Comparison of ENCODE assay signal across 8 mouse cellular contexts in genomic region chr11:119490861-119491689, GRCm38 (mm10). TPM values are rescaled to one million over a fixed set of nuclear protein-coding genes. Genes with fewer than 3 reads are reported as not detected.
A peak's percentile ranks its signal among the peaks of the same experiment; 100 is the strongest.
DNase-seq lines count a peak whose midpoint lies in the region; ATAC-seq and TF ChIP-seq lines count a peak whose summit lies in the region.

Gene Endov (plus strand): TSS chr11:119491347.

- DNase-seq in CD4-positive helper T cell, adult 2 months (ENCODE audit: low read depth, low spot score), result peak; percentile 96
- DNase-seq in brain, embryonic 18.5 days (ENCODE audit: low read depth, low spot score), result peak; percentile 90
- DNase-seq in kidney, postnatal 0 days (ENCODE audit: low spot score), result peak; percentile 97
- peak; percentile 98 for DNase-seq in liver, embryonic 11.5 days (ENCODE audit: low spot score)
- peak; percentile 98 for DNase-seq in naive thymus-derived CD4-positive, alpha-beta T cell, adult 2 months (ENCODE audit: low read depth)

- peak within 1 kb of the TSS; percentile 72 for H3K27ac ChIP-seq in heart, embryonic 12.5 days (ENCODE audit: poor library complexity, severe bottlenecking)
- peak within 1 kb of the TSS; percentile 84 for H3K27ac ChIP-seq in kidney, postnatal 0 days
- H3K27ac ChIP-seq in liver, embryonic 11.5 days (ENCODE audit: low read depth, low read length), result peak within 1 kb of the TSS; percentile 76
- H3K27ac ChIP-seq in stomach, embryonic 14.5 days (ENCODE audit: low read length), result peak within 1 kb of the TSS; percentile 82

- H3K4me3 ChIP-seq in heart, embryonic 12.5 days, result peak within 1 kb of the TSS; percentile 89
- peak within 1 kb of the TSS; percentile 71 for H3K4me3 ChIP-seq in kidney, postnatal 0 days (replicated peaks; ENCODE audit: low read depth, low read length)
- peak within 1 kb of the TSS; percentile 87 for H3K4me3 ChIP-seq in liver, embryonic 11.5 days (ENCODE audit: low read depth, low read length)
- H3K4me3 ChIP-seq in stomach, embryonic 14.5 days (ENCODE audit: low read depth, low read length), result peak within 1 kb of the TSS; percentile 74

- peaks cover 31% of the 10 kb centered on the region for H3K36me3 ChIP-seq in heart, embryonic 12.5 days
- peaks cover 9% of the 10 kb centered on the region for H3K36me3 ChIP-seq in kidney, postnatal 0 days (ENCODE audit: insufficient read depth, low read length)
- H3K36me3 ChIP-seq in liver, embryonic 11.5 days (ENCODE audit: control insufficient read depth, insufficient read depth, low read length), result no peaks in the 10 kb centered on the region
- H3K36me3 ChIP-seq in stomach, embryonic 14.5 days (ENCODE audit: control insufficient read depth, insufficient read depth, low read length), result peaks cover 11% of the 10 kb centered on the region; the same call in 1 of the 2 replicates

- H3K9me3 ChIP-seq in heart, embryonic 12.5 days (replicated peaks), result no peaks in the 10 kb centered on the region
- no peaks in the 10 kb centered on the region for H3K9me3 ChIP-seq in kidney, postnatal 0 days (replicated peaks; ENCODE audit: low read length)
- H3K9me3 ChIP-seq in liver, embryonic 11.5 days (ENCODE audit: control insufficient read depth, low read length), result no peaks in the 10 kb centered on the region
- H3K9me3 ChIP-seq in stomach, embryonic 14.5 days (ENCODE audit: control insufficient read depth, low read depth, low read length), result no peaks in the 10 kb centered on the region

- H3K4me2 ChIP-seq in heart, embryonic 12.5 days, result peak within 1 kb of the TSS; percentile 95
- peak within 1 kb of the TSS; percentile 90 for H3K4me2 ChIP-seq in kidney, postnatal 0 days (ENCODE audit: low read length)
- peak within 1 kb of the TSS; percentile 87 for H3K4me2 ChIP-seq in liver, embryonic 11.5 days
- H3K4me2 ChIP-seq in stomach, embryonic 14.5 days (replicated peaks; ENCODE audit: low read depth, low read length), result peak within 1 kb of the TSS; percentile 89

- peaks cover 8% of the 10 kb centered on the region for H3K4me1 ChIP-seq in heart, embryonic 12.5 days (replicated peaks)
- 0 out of 2 replicates have a peak, but pooled peaks cover 5% of the 10 kb centered on the region for H3K4me1 ChIP-seq in kidney, postnatal 0 days (replicated peaks; ENCODE audit: insufficient read depth, low read length)
- peaks cover 9% of the 10 kb centered on the region for H3K4me1 ChIP-seq in liver, embryonic 11.5 days (replicated peaks; ENCODE audit: control insufficient read depth, insufficient read depth, low read length)
- H3K4me1 ChIP-seq in stomach, embryonic 14.5 days (ENCODE audit: control insufficient read depth, insufficient read depth, low read length), result peaks cover 11% of the 10 kb centered on the region; the same call in 1 of the 2 replicates

- H3K9ac ChIP-seq in heart, embryonic 12.5 days, result peak within 1 kb of the TSS; percentile 93
- H3K9ac ChIP-seq in kidney, postnatal 0 days (ENCODE audit: low read depth, low read length), result peak within 1 kb of the TSS; percentile 87
- H3K9ac ChIP-seq in liver, embryonic 11.5 days (ENCODE audit: low read depth, low read length), result peak within 1 kb of the TSS; percentile 89
- peak within 1 kb of the TSS; percentile 88 for H3K9ac ChIP-seq in stomach, embryonic 14.5 days (replicated peaks; ENCODE audit: low read depth, low read length)

- peaks cover 5% of the 10 kb centered on the region for H3K27me3 ChIP-seq in heart, embryonic 12.5 days (replicated peaks)
- no peaks in the 10 kb centered on the region for H3K27me3 ChIP-seq in kidney, postnatal 0 days (ENCODE audit: insufficient read depth, low read length)
- no peaks in the 10 kb centered on the region for H3K27me3 ChIP-seq in liver, embryonic 11.5 days (replicated peaks; ENCODE audit: control insufficient read depth, insufficient read depth, low read length)
- no peaks in the 10 kb centered on the region for H3K27me3 ChIP-seq in stomach, embryonic 14.5 days (ENCODE audit: control insufficient read depth, insufficient read depth, low read length)

- peak; percentile 95 for ATAC-seq in erythroid progenitor cell, adult 5-6 weeks (replicated peaks; ENCODE audit: low FRiP score, poor library complexity, severe bottlenecking)
- peak; percentile 94 for ATAC-seq in heart, embryonic 12.5 days (ENCODE audit: insufficient number of reproducible peaks, low FRiP score)
- peak; percentile 94 for ATAC-seq in kidney, postnatal 0 days (replicated peaks; ENCODE audit: low FRiP score, low read depth)
- peak; percentile 96 for ATAC-seq in liver, embryonic 11.5 days (replicated peaks; ENCODE audit: low FRiP score)
- peak; percentile 94 for ATAC-seq in stomach, embryonic 14.5 days (ENCODE audit: insufficient number of reproducible peaks, insufficient read depth, low FRiP score, low read depth)

- WGBS in heart, embryonic 12.5 days, result 1% methylated on average over 66 of the region's 66 CpGs
- WGBS in kidney, postnatal 0 days, result 1% methylated on average over 66 of the region's 66 CpGs
- 1% methylated on average over 66 of the region's 66 CpGs for WGBS in liver, embryonic 11.5 days
- 1% methylated on average over 66 of the region's 66 CpGs for WGBS in stomach, embryonic 14.5 days

- peak; percentile 99 for TF ChIP-seq CTCF in kidney, postnatal 0 days (IDR thresholded peaks at IDR 0.05; ENCODE audit: low read depth)

RNA-seq across cellular contexts. Expression of gene Endov, which starts in this region (rescaled TPM):
- total RNA-seq in erythroid progenitor cell, adult 5-6 weeks (2015; ENCODE audit: low replicate concordance), result 3.8 and 7.6 TPM in 2 replicates
- 4.2 and 6.5 TPM in 2 replicates for total RNA-seq in erythroid progenitor cell, adult 5-6 weeks (2017; ENCODE audit: low replicate concordance)
- polyA plus RNA-seq in heart, embryonic 12.5 days (2016; fragmentation: Nextera tagmentation; extraction: Ambion mirVana), result 12.9 and 14.7 TPM in 2 replicates
- 16.2 and 16.3 TPM in 2 replicates for polyA plus RNA-seq in kidney, postnatal 0 days (2015; fragmentation: Nextera tagmentation; extraction: Ambion mirVana)
- polyA plus RNA-seq in liver, embryonic 11.5 days (2014; fragmentation: Nextera tagmentation; extraction: Ambion mirVana), result 13.2 and 14.2 TPM in 2 replicates
- polyA plus RNA-seq in stomach, embryonic 14.5 days (2014; fragmentation: Nextera tagmentation; extraction: Ambion mirVana), result 15.7 and 17.0 TPM in 2 replicates

Comparison
In these comparisons a context has a peak if more than half of its experiments do, and no peak if none do; other contexts are left out.
1. Peak in every context shown above with its lines: DNase-seq, ATAC-seq, H3K4me3 ChIP-seq and H3K27ac ChIP-seq.